Mouse (Mus musculus) cerebellum, postnatal 36 days (tissue): ENCODE data around the gene Coa3.

Source experiments
- DNase-seq, 2 experiments: peaks; one replicate each; pipeline ENCODE4 v3.0.0; 2021 to 2022; ENCODE audit warnings: mixed read lengths in 2 of 2

The Coa3 gene

DNA sequence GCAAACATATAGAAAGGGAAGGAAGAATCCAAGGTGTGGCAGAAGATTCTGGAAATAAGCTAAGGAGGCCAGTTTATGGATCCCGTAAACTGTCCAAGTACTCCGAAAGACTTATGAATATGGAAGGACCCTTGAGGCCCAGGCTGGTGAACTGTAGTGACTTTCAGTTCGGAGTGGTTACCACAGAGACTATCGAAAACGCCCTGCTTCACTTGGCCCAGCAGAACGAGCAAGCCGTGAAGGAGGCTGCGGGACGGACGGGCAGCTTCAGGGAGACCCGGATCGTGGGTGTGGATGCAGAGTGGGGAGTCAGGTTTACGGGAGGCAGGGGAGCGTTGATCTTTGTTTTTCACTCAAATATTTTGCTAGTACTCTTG is 267 bp upstream of the Coa3 start:
- DNase-seq: no peak

- DNase-seq: no peak
Observed at GRCm38 (mm10) chr11:101277381-101278222, 1.3 kb downstream of the Coa3 start.

DNA sequence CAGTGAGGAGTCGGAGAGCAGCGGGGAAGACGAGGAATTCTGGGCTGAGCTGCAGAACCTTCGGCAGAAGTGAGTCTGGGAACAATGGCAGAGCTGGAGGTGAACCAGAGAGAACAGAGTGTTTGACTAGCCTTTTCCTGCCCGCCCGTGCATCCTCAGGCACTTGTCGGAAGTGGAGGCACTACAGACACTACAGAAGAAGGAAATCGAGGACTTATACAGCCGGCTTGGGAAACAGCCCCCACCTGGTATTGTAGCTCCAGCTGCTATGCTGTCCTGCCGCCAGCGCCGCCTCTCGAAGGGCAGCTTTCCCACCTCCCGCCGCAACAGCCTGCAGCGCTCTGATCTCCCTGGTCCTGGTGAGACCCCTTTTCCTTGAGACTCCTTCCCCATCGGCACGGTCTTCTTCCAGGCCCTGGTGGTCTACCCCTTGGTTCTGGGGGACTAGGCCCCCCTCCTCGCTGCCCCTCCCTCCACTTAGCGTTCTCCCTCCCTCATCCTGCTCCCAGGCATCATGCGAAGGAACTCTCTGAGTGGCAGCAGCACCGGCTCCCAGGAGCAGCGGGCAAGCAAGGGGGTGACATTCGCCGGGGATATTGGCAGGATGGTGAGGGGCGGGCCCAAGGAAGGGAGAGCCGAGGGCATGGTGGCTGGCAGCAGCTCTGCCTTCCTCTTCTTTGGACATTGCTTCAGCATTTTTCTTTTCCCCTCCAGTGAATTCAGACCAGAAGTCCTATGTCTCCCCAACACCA is 2.4 kb downstream of the Coa3 start:
- no peak for DNase-seq

DNA sequence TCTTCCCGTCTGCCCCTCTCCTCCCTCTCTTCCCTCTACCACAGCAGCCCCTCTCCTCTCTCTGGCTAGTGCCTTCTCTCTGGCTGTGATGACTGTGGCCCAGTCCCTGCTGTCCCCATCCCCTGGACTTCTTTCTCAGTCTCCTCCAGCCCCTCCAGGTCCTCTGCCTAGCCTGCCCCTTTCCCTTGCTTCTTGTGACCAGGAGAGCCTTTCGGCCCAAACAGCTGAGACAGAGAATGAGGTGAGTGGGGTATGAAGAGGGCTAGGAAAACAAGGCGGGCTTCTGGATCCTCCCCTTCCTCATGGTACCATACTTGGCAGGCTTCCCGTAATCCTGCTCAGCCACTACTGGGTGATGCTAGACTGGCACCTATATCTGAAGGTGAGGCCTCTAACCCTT is 3.6 kb downstream of the Coa3 start:
- DNase-seq: no peak

- DNase-seq: no peak
Observed at GRCm38 (mm10) chr11:101272446-101272845, 6.5 kb downstream of the Coa3 start.

- peak; percentile 43 to 46 for DNase-seq
Observed at GRCm38 (mm10) chr11:101269577-101270116, 9.3 kb downstream of the Coa3 start.

DNA sequence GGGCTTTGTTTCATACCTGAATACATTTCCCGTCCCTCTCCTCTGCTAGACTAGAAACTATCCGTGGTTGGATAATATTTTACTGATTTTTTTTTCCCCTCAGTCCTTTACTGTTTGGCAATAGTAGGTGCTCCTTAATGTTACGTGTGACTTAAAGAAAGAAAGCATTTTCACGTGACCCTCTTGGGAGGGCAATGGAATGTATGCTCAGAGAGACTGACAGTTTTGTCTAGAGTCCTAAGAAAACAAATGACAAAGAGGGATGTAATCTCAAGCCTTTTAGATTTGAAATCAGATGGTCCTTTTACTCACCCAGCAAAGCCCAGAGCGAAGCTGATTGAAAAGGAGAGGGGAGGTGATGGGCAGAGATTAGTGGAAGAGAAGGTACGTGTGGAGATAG is 13.0 kb downstream of the Coa3 start:
- DNase-seq: no peak

DNA sequence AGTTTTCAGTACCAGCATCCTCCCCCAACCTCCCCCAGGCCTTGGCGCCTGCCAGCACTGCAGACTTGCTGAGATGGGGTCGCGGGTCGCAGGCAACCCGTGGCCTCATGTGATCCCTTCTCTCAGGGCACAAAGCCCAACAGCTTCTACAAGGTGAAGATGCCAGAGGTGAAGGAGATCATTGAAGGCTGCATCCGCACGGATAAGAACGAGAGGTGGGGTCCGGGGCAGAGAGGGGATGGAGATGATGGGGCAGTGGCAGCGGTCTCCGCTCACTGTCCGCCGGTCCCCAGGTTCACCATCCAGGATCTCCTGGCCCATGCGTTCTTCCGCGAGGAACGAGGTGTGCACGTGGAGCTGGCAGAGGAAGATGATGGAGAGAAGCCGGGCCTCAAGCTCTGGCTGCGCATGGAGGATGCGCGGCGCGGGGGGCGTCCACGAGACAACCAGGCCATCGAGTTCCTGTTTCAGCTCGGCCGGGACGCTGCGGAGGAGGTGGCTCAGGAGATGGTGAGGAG is 13.9 kb downstream of the Coa3 start:
- DNase-seq: no peak

DNA sequence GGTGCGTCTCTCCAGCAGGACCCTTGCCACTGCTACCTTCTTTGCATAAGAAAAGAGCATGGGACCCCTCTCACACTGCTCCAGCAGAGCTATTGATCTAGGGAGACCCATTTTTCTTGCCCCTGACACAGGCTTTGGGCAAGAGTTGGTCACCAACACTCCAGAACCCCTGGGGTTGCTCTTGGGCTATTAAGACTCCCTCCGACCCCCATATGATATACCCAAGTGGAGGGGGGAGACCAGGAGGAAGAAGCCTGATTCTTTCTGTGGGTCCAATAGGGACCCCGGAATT is 15.0 kb downstream of the Coa3 start:
- DNase-seq: no peak

- DNase-seq: no peak
Observed at GRCm38 (mm10) chr11:101263138-101263988, 15.6 kb downstream of the Coa3 start.

DNA sequence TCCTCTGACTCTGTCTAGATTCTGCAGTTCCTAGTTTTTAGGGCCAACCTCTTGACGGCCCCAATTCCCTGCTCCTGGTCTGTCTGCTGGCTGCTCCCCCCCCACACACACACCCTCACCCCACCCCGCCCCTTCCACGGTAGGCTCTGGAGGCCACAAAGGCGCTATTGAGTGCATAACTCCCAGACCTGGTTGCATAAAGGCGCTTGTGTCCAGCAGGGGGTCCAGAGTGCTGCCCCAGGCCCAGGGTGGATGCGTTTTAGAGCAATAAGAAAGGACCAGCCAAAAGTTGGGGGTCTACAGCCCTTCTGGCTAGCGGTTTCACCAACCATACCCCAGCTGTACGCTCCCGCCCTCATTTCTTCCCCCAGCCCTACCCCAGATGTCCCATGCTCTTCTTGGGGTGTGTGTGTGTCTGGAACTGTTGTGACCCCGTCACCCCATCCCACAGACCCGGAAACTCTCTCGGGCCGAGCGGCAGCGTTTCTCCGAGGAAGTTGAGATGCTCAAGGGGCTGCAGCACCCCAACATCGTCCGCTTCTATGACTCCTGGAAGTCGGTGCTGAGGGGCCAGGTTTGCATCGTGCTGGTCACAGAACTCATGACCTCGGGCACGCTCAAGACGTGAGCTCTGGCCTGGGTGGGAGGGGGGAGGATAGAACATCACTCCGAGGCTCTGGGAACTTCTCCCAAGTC is 16.5 kb downstream of the Coa3 start:
- DNase-seq: no peak

GRCm38 (mm10) chr11:101260826-101261380 is 18.0 kb downstream of the Coa3 start:
- DNase-seq: peak in 1 of 2 experiments; percentile 23

- DNase-seq: peak in 1 of 2 experiments; percentile 32
Observed at GRCm38 (mm10) chr11:101259948-101260825, 18.7 kb downstream of the Coa3 start, which contains the start of gene Wnk4. Wnk4 (plus strand) TSS chr11:101260567.

GRCm38 (mm10) chr11:101259261-101259712 is 19.6 kb downstream of the Coa3 start:
- no peak for DNase-seq

DNA sequence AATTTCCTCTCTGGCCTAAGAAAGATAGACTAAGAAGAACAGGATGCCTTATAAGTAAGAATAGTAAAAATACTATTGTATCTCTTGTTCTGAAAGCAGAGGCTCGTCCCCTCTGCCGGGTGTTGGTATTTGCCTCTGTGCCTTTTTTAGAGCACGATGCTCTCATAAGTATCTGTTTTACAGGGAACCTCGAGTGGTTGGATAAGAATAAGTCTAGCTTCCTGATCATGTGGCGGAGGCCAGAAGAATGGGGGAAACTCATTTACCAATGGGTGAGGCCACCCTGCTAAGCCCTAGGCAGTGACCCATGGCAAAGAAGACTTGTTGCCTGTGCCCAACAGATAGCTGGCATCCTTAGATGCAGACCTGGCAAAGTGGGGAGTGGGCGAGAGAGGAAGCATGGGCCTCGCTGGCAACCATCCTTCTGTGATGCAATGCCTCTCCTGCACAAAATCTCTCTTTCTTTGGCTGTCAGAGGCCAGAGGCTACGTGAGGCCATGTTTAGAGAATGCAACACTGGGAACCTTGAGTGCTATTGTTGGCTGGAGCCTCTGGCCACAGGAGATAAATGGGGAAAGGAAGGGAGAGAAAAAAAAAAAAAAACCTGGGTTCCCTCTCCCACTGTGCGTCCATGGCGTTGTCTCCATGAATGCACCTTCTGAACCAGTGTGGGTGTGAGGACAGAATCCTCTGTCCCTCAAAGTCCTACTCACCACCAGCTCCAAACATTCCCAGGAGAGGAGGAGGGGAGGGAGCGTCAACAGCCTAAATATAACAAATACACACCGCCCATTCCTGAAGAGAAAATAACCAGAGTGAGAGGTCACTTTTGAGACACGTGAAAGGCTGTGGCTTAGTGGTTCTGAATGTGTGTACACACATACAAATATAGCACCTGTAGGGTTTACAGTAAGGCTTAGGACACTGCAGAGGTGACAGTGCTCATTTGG is 22.8 kb downstream of the Coa3 start:
- no peak for DNase-seq

- DNase-seq: peak; percentile 84 to 88
Observed at GRCm38 (mm10) chr11:101253613-101254389, 25.1 kb downstream of the Coa3 start, which contains the start of gene Vps25. Vps25 (plus strand) TSS chr11:101253707.

GRCm38 (mm10) chr11:101252941-101253340 is 26.0 kb downstream of the Coa3 start:
- DNase-seq: no peak

DNA sequence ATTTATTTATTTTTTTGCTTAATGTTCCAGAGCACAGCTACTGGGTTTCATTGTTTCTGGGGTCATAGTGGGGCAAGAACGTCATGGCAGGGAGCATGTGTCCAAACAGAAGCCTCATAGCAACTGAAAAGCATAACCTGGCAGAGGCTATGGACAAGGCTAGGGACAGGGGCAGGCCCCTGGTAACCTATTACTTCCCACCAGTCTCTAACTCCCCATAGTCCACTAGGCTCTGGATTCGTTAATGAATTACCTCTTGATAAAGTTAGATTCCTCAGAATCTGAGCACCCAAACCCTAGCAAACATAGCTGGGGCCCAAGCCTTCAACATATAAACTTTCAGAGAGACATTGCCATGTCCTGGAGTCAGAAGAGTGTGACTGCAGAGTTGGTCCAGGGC is 27.9 kb downstream of the Coa3 start:
- DNase-seq: no peak
